Mouse (Mus musculus): Measurements from ENCODE around the gene Olfr918. TPM values are rescaled to one million over a fixed set of nuclear protein-coding genes. Genes with fewer than 3 reads are reported as not detected.

Gene Olfr918
- polyA plus RNA-seq (2021; fragmentation: Nextera tagmentation) = not detected in 2 replicates
- long read RNA-seq, experiment 1 = 0 reads
- long read RNA-seq, experiment 2 = 0 reads

DNA sequence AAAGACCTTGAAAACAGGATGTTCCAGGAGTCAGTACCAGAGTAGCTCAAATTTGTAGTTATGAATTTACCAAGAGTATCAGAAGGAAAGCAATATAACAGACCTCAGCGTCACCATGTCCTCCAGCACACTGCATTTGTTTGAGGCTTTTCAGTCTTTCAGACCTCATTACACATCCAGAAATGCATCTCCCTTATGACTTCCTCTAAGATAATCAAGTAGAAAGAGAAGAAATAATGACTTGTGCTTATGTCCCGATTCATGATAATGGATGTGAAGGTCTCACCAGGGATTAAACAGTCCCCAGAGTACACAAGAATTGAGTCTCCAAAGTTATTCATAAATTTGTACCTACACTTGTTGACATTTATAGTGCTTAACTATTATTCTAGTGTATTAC, at the start of gene Olfr918:
TSS of gene Olfr918 (minus strand) at position 101 of the 400 bp plus-strand sequence.

GRCm38 (mm10) chr9:38718102-38718501, 43.7 kb upstream of the Olfr918 start, which contains the start of gene Vwa5a:
Vwa5a (plus strand) TSS chr9:38718268.

DNA sequence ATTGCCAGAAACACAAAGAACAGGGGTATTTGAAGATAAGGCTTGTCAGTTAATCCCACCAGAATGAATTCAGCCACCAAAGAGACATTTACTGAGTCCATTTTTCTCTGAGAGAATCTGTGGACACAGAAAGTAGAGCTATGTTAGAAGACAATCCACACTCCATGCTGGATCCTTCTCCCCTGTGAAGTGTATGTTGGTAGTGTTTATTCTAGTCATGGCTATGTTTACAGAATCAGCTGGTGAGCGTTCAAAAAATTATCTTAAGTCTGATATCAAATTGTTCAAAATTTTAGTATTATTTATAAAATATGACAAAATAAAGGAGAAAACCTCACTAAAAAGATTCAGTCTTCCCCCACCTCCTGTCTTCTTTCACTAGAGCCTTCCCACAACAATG, 8.7 kb downstream of the Olfr918 start, which contains the start of gene Olfr917:
TSS of gene Olfr917 (minus strand) at position 101 of the 400 bp plus-strand sequence.

GRCm38 (mm10) chr9:38659775-38660174, 14.6 kb downstream of the Olfr918 start, which contains the start of gene Olfr916:
Olfr916 (minus strand) TSS chr9:38659875.

Other genes with a start within 250 kb of the Olfr918 start
- gene Olfr901, start 245.1 kb downstream of the Olfr918 start, polyA plus RNA-seq (2021; fragmentation: Nextera tagmentation) = not detected in 2 replicates
- gene Olfr902, start 226.9 kb downstream of the Olfr918 start, polyA plus RNA-seq (2021; fragmentation: Nextera tagmentation) = not detected in 2 replicates
- gene Olfr904, start 211.5 kb downstream of the Olfr918 start, polyA plus RNA-seq (2021; fragmentation: Nextera tagmentation) = not detected in 2 replicates
- not detected in 2 replicates for gene Olfr905, start 203.5 kb downstream of the Olfr918 start, polyA plus RNA-seq (2021; fragmentation: Nextera tagmentation)
- not detected in 2 replicates for gene Olfr906, start 187.5 kb downstream of the Olfr918 start, polyA plus RNA-seq (2021; fragmentation: Nextera tagmentation)
- gene Olfr907, start 178.8 kb downstream of the Olfr918 start, polyA plus RNA-seq (2021; fragmentation: Nextera tagmentation) = not detected in 2 replicates
- not detected in 2 replicates for gene Olfr911-ps1, start 153.0 kb downstream of the Olfr918 start, polyA plus RNA-seq (2021; fragmentation: Nextera tagmentation)
- gene Olfr910, start 136.8 kb downstream of the Olfr918 start, polyA plus RNA-seq (2021; fragmentation: Nextera tagmentation) = not detected in 2 replicates
- gene Olfr912, start 94.4 kb downstream of the Olfr918 start, polyA plus RNA-seq (2021; fragmentation: Nextera tagmentation) = not detected in 2 replicates
- gene Olfr913, start 81.8 kb downstream of the Olfr918 start, polyA plus RNA-seq (2021; fragmentation: Nextera tagmentation) = not detected in 2 replicates
- not detected in 2 replicates for gene Olfr914, start 69.5 kb downstream of the Olfr918 start, polyA plus RNA-seq (2021; fragmentation: Nextera tagmentation)
- gene Olfr916, start 14.7 kb downstream of the Olfr918 start, polyA plus RNA-seq (2021; fragmentation: Nextera tagmentation) = not detected in 2 replicates
- not detected in 2 replicates for gene Olfr917, start 8.8 kb downstream of the Olfr918 start, polyA plus RNA-seq (2021; fragmentation: Nextera tagmentation)
- gene Olfr919, start 29.1 kb upstream of the Olfr918 start, polyA plus RNA-seq (2021; fragmentation: Nextera tagmentation) = not detected in 2 replicates
- gene Vwa5a, start 43.7 kb upstream of the Olfr918 start, polyA plus RNA-seq (2021; fragmentation: Nextera tagmentation) = 5.5 and 6.8 TPM in 2 replicates
- not detected in 2 replicates for gene Olfr920, start 77.7 kb upstream of the Olfr918 start, polyA plus RNA-seq (2021; fragmentation: Nextera tagmentation)
- not detected in 2 replicates for gene Olfr921, start 98.5 kb upstream of the Olfr918 start, polyA plus RNA-seq (2021; fragmentation: Nextera tagmentation)
- not detected in 2 replicates for gene Olfr922, start 140.0 kb upstream of the Olfr918 start, polyA plus RNA-seq (2021; fragmentation: Nextera tagmentation)
- not detected in 2 replicates for gene Olfr923, start 151.9 kb upstream of the Olfr918 start, polyA plus RNA-seq (2021; fragmentation: Nextera tagmentation)
- gene Olfr924, start 169.8 kb upstream of the Olfr918 start, polyA plus RNA-seq (2021; fragmentation: Nextera tagmentation) = not detected in 2 replicates
- gene Olfr26, start 180.5 kb upstream of the Olfr918 start, polyA plus RNA-seq (2021; fragmentation: Nextera tagmentation) = not detected in 2 replicates
- not detected in 2 replicates for gene Olfr926, start 202.5 kb upstream of the Olfr918 start, polyA plus RNA-seq (2021; fragmentation: Nextera tagmentation)